Mouse (Mus musculus) kidney, adult 2 months (tissue): ENCODE measurements around the gene Hoxa7. TPM values are rescaled to one million over a fixed set of nuclear protein-coding genes. Genes with fewer than 3 reads are reported as not detected.

ENCODE experiments used
- DNase-seq: peaks from one replicate; pipeline ENCODE4 v3.0.0; 2021
- H3K27ac ChIP-seq: fragments of 200-500 bp; 2 replicates; pipeline ENCODE4 v1.5.1; 2012; ENCODE audit warnings: low read depth, low read length, control low read depth, inconsistent platforms; ENCODE audit not compliant: insufficient read depth
- H3K27me3 ChIP-seq: fragments of 200-500 bp; replicated peaks from 2 replicates; pipeline ENCODE4 v1.6.1; 2012; ENCODE audit warnings: mild to moderate bottlenecking, moderate library complexity, low read length, inconsistent platforms; ENCODE audit not compliant: control insufficient read depth, insufficient read depth
- H3K36me3 ChIP-seq: fragments of 200-500 bp; 2 replicates; pipeline ENCODE4 v1.6.1; 2012; ENCODE audit warnings: mild to moderate bottlenecking, moderate library complexity, low read length, inconsistent platforms; ENCODE audit not compliant: control insufficient read depth, insufficient read depth
- H3K4me1 ChIP-seq: fragments of 200-500 bp; 2 replicates; pipeline ENCODE4 v1.6.1; 2011; ENCODE audit warnings: low read length; ENCODE audit not compliant: control insufficient read depth, insufficient read depth
- H3K4me3 ChIP-seq: fragments of 200-500 bp; 2 replicates; pipeline ENCODE4 v1.5.1; 2011; ENCODE audit warnings: mild to moderate bottlenecking, low read depth, low read length, control low read depth; ENCODE audit not compliant: insufficient read depth
- CTCF ChIP-seq: fragments of 200-500 bp; conservative IDR thresholded peaks from 2 replicates; pipeline ENCODE4 v1.5.1; 2011; ENCODE audit warnings: low read depth, mild to moderate bottlenecking, control low read depth, low read length, moderate library complexity, mixed read lengths; ENCODE audit not compliant: insufficient read depth, insufficient read length
- POLR2A ChIP-seq: fragments of 200-500 bp; IDR thresholded peaks from one replicate; pipeline ENCODE4 v1.6.1; 2011; ENCODE audit warnings: low read depth, low read length, control low read depth
- WGBS: fragments of 180-500 bp; shearing (Covaris S2); methylation state at CpG from one replicate; pipeline ENCODE4 v1.1.7; 2018; 5-methylcytosine and 5-hydroxymethylcytosine counted together
- polyA plus RNA-seq: library from polyadenylated mRNA; depleted of rRNA; stranded (reverse); fragments of >200 nt; gene quantifications from 2 replicates; pipeline ENCODE4 v1.2.3, GENCODE M21; 2012

Gene Hoxa7
- polyA plus RNA-seq, 1 experiment, result 44.1 TPM

GRCm38 (mm10) chr6:52169499-52170165 lies 52.0 kb downstream of the Hoxa7 start:
- DNase-seq, result no peak
- Histone ChIP-seq H3K36me3 (no peaks in the 10 kb centered on the region; the same call in 1 of the 2 replicates), H3K4me3 (no peak overlapping the region), H3K27ac (no peak overlapping the region), H3K27me3 (no peaks in the 10 kb centered on the region), H3K4me1 (0 out of 2 replicates have a peak, but pooled peaks cover 5% of the 10 kb centered on the region)
- 70% methylated on average over 16 of the region's 16 CpGs for WGBS
- TF ChIP-seq CTCF (no peak), POLR2A (no peak)

- H3K27ac ChIP-seq, result no peak overlapping the region
- H3K27me3 ChIP-seq, result no peaks in the 10 kb centered on the region
- WGBS, result 65% methylated on average over 42 of the region's 42 CpGs
- TF ChIP-seq POLR2A, result no peak
- no peak for TF ChIP-seq CTCF
- H3K4me1 ChIP-seq, result 0 out of 2 replicates have a peak, but pooled peaks cover 5% of the 10 kb centered on the region
- no peak overlapping the region for H3K4me3 ChIP-seq
- H3K36me3 ChIP-seq, result no peaks in the 10 kb centered on the region; the same call in 1 of the 2 replicates
- no peak for DNase-seq
Observed at GRCm38 (mm10) chr6:52168191-52169055, 53.2 kb downstream of the Hoxa7 start.

- Histone ChIP-seq H3K27me3 (no peaks in the 10 kb centered on the region), H3K4me3 (no peak overlapping the region), H3K4me1 (0 out of 2 replicates have a peak, but pooled peaks cover 5% of the 10 kb centered on the region), H3K27ac (no peak overlapping the region), H3K36me3 (no peaks in the 10 kb centered on the region; the same call in 1 of the 2 replicates)
- 87% methylated on average over 14 of the region's 14 CpGs for WGBS
- no peak for DNase-seq
- TF ChIP-seq POLR2A (no peak), CTCF (no peak)
Observed at GRCm38 (mm10) chr6:52167736-52168161, 53.9 kb downstream of the Hoxa7 start.

- no peak for TF ChIP-seq POLR2A
- no peak for TF ChIP-seq CTCF
- 0 out of 2 replicates have a peak, but pooled peaks cover 5% of the 10 kb centered on the region for H3K4me1 ChIP-seq
- no peak overlapping the region for H3K27ac ChIP-seq
- no peak overlapping the region for H3K4me3 ChIP-seq
- DNase-seq, result no peak
- no peaks in the 10 kb centered on the region; the same call in 1 of the 2 replicates for H3K36me3 ChIP-seq
- H3K27me3 ChIP-seq, result no peaks in the 10 kb centered on the region
- WGBS, result 86% methylated on average over 1 of the region's 1 CpGs
Observed at GRCm38 (mm10) chr6:52167176-52167575, 54.5 kb downstream of the Hoxa7 start.

- no peak overlapping the region for H3K4me3 ChIP-seq
- H3K27ac ChIP-seq, result no peak overlapping the region
- TF ChIP-seq CTCF, result no peak
- no peak for TF ChIP-seq POLR2A
- H3K27me3 ChIP-seq, result no peaks in the 10 kb centered on the region
- DNase-seq, result no peak
- 0 out of 2 replicates have a peak, but pooled peaks cover 4% of the 10 kb centered on the region for H3K4me1 ChIP-seq
- 62% methylated on average over 4 of the region's 4 CpGs for WGBS
- no peaks in the 10 kb centered on the region; the same call in 1 of the 2 replicates for H3K36me3 ChIP-seq
Observed at GRCm38 (mm10) chr6:52166431-52167077, 55.1 kb downstream of the Hoxa7 start.

GRCm38 (mm10) chr6:52165441-52166370 lies 55.9 kb downstream of the Hoxa7 start:
- 56% methylated on average over 28 of the region's 28 CpGs for WGBS
- H3K4me3 ChIP-seq, result peak overlapping the region; percentile 7
- peak; percentile 52 for DNase-seq
- H3K27me3 ChIP-seq, result no peaks in the 10 kb centered on the region
- H3K27ac ChIP-seq, result peak overlapping the region; percentile 24; the same call in 1 of the 2 replicates
- no peak for TF ChIP-seq CTCF
- no peak for TF ChIP-seq POLR2A
- H3K36me3 ChIP-seq, result no peaks in the 10 kb centered on the region; the same call in 1 of the 2 replicates
- 0 out of 2 replicates have a peak, but pooled peaks cover 4% of the 10 kb centered on the region for H3K4me1 ChIP-seq
